Mouse (Mus musculus) urinary bladder, postnatal 14 days (tissue): ENCODE results near the gene 2700049A03Rik.
"Not testable (repeated sequence)": the region's sequence is repeated elsewhere in the genome, so short reads cannot be mapped to it uniquely, and the experiment has no call there.

Experiments
- DNase-seq: peaks from one replicate; pipeline ENCODE4 v3.0.0; 2021; ENCODE audit warnings: low spot score

Gene 2700049A03Rik

GRCm38 (mm10) chr12:71136130-71136973 lies at the start of gene 2700049A03Rik, which contains the start of gene Timm9:
Gene 2700049A03Rik, plus strand, starts transcription at chr12:71136848.
Gene Timm9, minus strand, starts transcription at chr12:71136684.
- DNase-seq: peak; percentile 72

- not testable (repeated sequence) for DNase-seq
Observed at GRCm38 (mm10) chr12:71104275-71104674, 32.4 kb upstream of the 2700049A03Rik start.

- DNase-seq: no peak
Observed at GRCm38 (mm10) chr12:71107216-71107771, 29.4 kb upstream of the 2700049A03Rik start.

- DNase-seq: peak; percentile 52
Observed at GRCm38 (mm10) chr12:71111331-71111730, 25.3 kb upstream of the 2700049A03Rik start, which contains the start of gene Tomm20l. Gene Tomm20l, plus strand, starts transcription at chr12:71111428.

- no peak for DNase-seq
Observed at GRCm38 (mm10) chr12:71113074-71113473, 23.6 kb upstream of the 2700049A03Rik start.

- peak; percentile 47 for DNase-seq
Observed at GRCm38 (mm10) chr12:71113675-71114288, 22.9 kb upstream of the 2700049A03Rik start.

- no peak for DNase-seq
Observed at GRCm38 (mm10) chr12:71116411-71116810, 20.2 kb upstream of the 2700049A03Rik start.

GRCm38 (mm10) chr12:71122731-71123130 lies 13.9 kb upstream of the 2700049A03Rik start:
- no peak for DNase-seq

- no peak for DNase-seq
Observed at GRCm38 (mm10) chr12:71123286-71123685, 13.4 kb upstream of the 2700049A03Rik start.

GRCm38 (mm10) chr12:71135581-71135980 lies 1.1 kb upstream of the 2700049A03Rik start:
- no peak for DNase-seq

GRCm38 (mm10) chr12:71136974-71137491 lies 385 bp downstream of the 2700049A03Rik start:
- peak; percentile 87 for DNase-seq

- no peak for DNase-seq
Observed at GRCm38 (mm10) chr12:71137686-71138085, 1.0 kb downstream of the 2700049A03Rik start.

GRCm38 (mm10) chr12:71139258-71139828 lies 2.7 kb downstream of the 2700049A03Rik start:
- DNase-seq: no peak

- no peak for DNase-seq
Observed at GRCm38 (mm10) chr12:71141189-71141588, 4.5 kb downstream of the 2700049A03Rik start.

- peak; percentile 30 for DNase-seq
Observed at GRCm38 (mm10) chr12:71147641-71148040, 11.0 kb downstream of the 2700049A03Rik start.

GRCm38 (mm10) chr12:71148801-71149200 lies 12.2 kb downstream of the 2700049A03Rik start:
- no peak for DNase-seq

GRCm38 (mm10) chr12:71149456-71149855 lies 12.8 kb downstream of the 2700049A03Rik start:
- no peak for DNase-seq

- no peak for DNase-seq
Observed at GRCm38 (mm10) chr12:71150167-71150566, 13.5 kb downstream of the 2700049A03Rik start.

- no peak for DNase-seq
Observed at GRCm38 (mm10) chr12:71154979-71155378, 18.3 kb downstream of the 2700049A03Rik start.

- DNase-seq: no peak
Observed at GRCm38 (mm10) chr12:71157974-71158373, 21.3 kb downstream of the 2700049A03Rik start.

GRCm38 (mm10) chr12:71164410-71164809 lies 27.8 kb downstream of the 2700049A03Rik start:
- no peak for DNase-seq

GRCm38 (mm10) chr12:71169911-71170310 lies 33.3 kb downstream of the 2700049A03Rik start:
- no peak for DNase-seq
